Mouse (Mus musculus): ENCODE measurements around the gene Itfg2.
A peak's percentile ranks its signal among the peaks of the same experiment; 100 is the strongest.

The Itfg2 gene

GRCm38 (mm10) chr6:128424269-128425019, at the start of gene Itfg2:
Gene Itfg2 (minus strand): TSS chr6:128424931.
- DNase-seq = peak; percentile 98

GRCm38 (mm10) chr6:128474112-128474511, 49.4 kb upstream of the Itfg2 start:
- no peak for DNase-seq

DNA sequence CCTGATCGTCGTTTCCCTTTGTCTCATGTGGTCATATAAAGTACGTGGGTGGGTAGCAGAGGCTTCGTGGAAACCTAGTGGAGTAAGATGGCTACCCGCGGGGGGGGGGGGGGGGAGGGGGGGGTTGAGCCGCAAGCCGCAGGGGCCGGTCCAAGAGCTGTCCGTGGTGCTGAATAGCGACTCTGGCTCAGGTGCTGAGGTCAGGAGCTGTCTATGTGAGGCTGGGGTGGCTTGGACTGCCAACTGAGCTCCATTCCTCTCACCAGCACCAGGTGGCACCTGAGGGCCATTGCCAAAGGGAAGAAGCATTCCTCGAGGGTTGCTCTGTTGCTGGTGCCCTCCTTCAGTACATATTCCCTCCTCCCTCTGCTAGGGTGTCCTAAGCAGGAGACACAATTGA, 44.7 kb upstream of the Itfg2 start:
- DNase-seq = peak; percentile 54

DNA sequence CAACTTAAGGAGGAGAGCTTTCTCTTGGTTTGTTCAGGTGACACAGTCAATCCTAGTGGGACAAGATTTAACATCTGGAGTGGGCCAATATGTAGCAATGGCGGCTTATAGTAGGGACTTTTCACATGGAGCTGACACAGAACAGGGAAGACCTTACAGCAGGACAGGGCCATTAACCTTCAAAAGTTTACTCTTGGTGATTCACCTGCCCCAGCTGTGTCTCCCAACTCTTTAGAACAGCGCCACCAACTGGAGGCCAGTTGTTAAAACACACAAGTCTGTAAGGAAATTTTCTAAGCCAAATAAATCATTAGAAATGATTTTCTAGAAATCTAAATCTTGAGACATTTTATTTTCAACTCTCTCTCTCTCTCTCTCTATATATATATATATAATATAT, 42.6 kb upstream of the Itfg2 start:
- no peak for DNase-seq

DNA sequence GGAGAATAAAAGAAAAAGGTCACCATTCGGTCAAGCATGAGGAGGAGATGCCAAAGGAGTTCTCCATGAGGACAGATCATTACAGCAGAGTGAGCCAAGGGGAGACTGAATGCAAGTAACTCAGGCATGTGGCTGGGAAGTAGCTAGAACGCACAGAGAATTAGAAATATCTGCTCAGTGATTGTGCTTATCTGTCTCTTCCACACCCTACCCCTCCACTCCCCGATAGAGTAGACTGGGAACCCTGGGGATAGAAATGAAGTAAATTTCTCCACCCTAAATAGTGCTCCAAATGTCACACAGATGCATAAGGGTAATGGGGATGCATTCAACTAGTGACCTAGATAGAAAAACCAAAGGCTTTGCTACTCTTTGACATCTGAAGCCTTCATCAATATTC, 41.8 kb upstream of the Itfg2 start:
- no peak for DNase-seq

GRCm38 (mm10) chr6:128466043-128466442, 41.3 kb upstream of the Itfg2 start:
- DNase-seq = no peak

- no peak for DNase-seq
Observed at GRCm38 (mm10) chr6:128464996-128465395, 40.3 kb upstream of the Itfg2 start.

DNA sequence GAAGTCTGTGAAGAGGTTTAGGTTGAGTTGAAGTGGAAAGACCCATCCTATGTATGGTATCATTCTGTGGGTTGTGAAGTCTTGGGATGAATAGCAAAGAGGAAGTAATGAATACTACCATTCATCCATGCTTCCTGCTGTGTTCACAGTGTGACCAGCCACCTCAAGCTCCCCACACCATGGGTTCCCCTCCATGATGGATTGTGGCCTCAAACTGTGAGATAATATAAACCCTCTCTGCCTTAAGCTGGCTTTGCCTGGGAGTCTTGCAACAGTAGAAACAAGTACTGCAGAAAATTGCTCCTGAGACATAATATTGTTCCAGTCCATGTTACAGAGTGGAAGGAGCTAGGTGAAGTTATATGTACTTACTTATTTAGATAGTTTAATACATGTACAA, 36.9 kb upstream of the Itfg2 start:
- DNase-seq = no peak

GRCm38 (mm10) chr6:128460729-128461503, 36.2 kb upstream of the Itfg2 start:
- no peak for DNase-seq

GRCm38 (mm10) chr6:128460321-128460720, 35.6 kb upstream of the Itfg2 start:
- DNase-seq = no peak

DNA sequence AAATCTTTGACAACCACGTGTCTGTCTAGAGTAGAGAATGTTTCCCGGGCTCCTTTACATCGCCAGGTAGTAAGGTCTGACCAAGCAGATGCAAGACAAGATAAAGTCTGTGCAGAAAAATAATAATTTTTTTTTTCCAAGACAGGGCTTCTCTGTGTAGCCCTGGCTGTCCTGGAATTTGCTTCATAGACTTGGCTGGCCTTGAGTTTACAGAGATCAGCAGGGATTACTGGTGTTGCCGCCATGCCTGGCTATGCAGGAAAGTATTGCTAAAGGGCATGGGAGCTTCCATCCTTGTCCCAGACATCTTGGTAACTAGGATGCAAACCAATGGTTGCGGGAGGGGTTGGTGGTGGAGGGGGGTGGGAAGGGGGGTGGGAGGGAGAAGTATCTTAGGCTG, 32.5 kb upstream of the Itfg2 start:
- DNase-seq = no peak

DNA sequence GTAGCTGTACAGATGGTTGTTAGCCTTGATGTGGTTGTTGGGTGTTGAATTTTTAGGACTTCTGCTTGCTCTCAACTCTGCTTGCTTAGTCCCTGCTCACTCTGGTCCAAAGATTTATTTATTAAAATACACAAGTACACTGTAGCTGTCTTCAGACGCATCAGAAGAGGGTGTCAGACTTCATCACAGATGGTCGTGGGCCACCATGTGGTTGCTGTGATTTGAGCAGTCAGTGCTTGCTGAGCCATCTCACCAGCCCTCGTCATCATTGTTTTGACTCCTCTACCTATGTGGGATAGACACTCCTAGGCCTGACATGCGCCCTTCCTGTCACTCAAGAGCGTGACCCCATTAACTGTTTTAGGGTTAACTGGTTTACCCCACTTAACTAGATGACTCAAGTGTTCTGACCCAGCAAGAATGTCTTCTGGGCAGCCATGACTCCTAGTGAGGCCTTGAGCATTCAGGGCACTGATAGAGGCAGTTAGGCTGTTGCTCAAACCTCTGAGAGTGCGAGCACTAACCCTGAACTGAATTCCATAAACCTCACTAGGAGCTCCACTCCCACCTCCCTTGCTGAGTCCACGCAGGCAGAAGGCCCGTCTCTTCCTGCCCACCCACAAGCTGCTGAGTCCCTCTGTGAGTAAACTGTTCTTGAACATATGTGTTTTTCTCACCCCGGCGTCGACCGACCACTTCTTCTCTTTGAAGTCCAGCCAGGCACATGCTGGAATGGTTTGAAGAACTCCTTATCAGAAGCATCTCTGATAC, 31.3 kb upstream of the Itfg2 start:
- no peak for DNase-seq

DNA sequence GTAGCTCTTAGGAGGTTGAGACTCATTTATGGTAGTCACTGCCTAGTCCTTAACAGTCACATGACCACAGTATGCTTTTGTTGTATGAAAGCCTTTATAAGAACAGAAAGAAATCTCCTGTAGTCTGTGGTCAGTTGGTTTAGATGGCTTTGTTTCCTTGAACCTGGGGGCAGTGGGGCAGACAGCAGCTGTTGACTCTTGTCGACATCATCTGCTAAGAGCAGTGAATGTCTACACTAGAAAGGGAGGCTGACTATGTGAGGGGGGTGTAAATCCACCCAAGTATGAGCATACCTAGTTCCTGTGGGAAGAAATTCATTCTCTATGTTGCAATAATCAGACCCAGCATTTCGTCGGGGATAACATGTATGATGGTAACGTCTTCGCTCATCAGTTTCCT, 22.3 kb upstream of the Itfg2 start:
- DNase-seq = no peak

DNA sequence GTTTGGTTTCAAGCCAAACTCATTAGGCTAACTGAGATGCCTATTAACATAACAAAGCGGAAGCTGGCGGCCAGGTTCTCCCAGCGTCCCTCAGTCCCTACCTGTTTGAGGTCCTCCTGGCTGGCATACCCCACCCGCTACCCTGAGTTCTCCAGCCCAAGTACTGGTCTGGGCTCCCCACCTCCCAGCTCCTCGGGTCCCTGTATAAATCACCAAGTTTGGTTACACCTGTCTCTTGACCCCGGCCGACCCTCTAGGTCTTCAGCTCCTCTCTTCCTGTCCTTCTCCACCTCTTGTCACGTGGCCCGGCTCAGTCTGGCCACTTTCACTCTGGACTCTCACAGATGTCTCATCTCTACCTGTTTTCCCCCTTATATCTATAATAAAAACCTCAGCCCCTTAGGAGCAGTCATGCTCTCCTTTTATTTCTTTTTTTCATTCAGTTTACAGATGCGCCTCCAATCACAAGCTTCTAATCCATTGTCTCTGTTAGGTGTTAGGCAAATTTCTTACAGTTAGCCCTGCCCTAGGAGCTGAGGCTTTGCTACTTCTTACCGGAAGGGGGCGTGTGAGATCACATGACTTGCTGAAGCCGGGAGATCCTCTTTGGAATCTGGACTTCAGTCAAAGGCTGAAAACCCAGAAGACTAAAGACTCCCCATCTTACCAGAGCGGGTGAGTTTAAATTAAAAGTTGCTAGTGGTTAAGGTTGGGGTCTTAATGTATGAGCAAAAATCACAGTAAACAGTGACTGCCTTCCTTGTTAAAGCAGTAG, 21.2 kb upstream of the Itfg2 start:
- peak; percentile 89 for DNase-seq

GRCm38 (mm10) chr6:128440238-128440637, 15.5 kb upstream of the Itfg2 start:
- DNase-seq = no peak

DNA sequence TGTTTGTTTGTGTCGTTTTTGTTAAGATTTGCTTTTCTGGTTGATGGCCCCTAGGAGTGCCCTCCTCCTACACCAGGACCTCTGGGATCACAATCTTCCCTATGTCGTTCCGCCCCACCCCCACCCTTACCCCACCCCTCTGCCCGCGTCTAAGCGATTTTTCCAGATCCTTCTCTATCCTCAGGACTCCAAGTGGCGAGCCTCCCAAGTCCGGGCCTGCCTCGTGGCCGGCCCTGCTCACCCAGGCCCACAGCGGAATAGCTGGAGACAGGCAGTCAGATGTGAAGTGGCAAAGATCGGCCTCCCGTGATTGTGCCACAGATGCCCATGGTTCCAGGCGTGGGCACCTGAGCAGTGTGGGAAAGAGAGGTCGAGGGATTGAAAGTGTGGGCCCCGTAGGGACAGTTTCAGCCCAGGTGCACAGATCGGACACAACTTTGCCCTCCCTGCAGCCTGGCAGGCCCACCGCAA, 14.2 kb upstream of the Itfg2 start:
- no peak for DNase-seq

DNA sequence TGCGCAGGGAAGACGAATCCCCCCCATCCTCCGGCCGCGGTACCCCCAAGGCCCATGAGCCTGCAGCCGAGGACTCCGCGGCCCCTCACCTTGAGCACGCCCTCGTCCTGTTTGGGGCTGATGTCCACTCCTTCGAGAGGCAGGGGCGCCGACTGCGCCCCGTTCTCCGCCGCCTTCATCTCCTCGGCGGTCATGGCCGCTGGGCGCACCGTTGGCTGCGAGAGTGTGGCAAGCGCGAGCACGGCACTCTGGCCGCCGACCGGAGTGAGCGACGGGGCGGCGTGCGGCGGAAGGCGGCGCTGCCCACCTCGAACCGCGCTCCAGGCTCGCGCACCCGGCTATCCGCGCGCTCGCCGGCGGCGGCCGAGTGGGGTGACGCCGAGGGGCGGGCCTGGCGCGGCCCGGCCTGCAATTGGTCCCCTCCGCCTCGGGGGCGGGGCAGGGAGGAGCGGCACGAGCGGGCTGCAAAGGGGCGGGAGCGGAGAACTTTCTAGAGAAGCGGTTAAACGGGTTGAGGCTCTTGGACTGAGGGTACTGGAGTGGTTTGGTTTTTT, 13.7 kb upstream of the Itfg2 start, which contains the start of gene Fkbp4:
Fkbp4 (minus strand) TSS at position 361 of the 554 bp plus-strand sequence.
- peak; percentile 94 for DNase-seq

GRCm38 (mm10) chr6:128437731-128438316, 13.1 kb upstream of the Itfg2 start:
- peak; percentile 91 for DNase-seq

DNA sequence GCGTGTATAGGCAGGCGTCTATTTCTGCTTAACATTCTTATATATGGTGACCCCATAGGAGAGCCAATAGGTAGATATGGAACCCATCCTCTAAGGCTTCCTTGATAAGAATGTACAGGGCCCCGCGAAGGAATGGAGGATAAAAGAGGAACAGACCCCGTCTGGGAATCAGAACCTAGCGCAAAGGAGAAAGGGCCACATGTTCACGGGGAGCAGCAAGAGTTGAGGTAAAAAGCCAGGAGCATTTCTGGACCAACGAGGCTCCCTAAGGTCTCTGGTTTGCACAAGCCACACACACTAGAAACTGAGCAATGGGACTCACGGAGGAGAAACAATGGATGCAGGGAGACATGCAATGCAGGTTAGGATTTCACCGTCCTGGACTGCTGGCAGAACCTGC, 12.6 kb upstream of the Itfg2 start:
- no peak for DNase-seq

- no peak for DNase-seq
Observed at GRCm38 (mm10) chr6:128436356-128437005, 11.8 kb upstream of the Itfg2 start.

- peak; percentile 91 for DNase-seq
Observed at GRCm38 (mm10) chr6:128435474-128435873, 10.7 kb upstream of the Itfg2 start.

Data from kidney, adult 9 months (tissue).